Mouse (Mus musculus): Measurements from ENCODE around the gene Ubl5. TPM values are rescaled to one million over a fixed set of nuclear protein-coding genes. Genes with fewer than 3 reads are reported as not detected.
"Not testable (repeated sequence)": the region's sequence is repeated elsewhere in the genome, so short reads cannot be mapped to it uniquely, and the experiment has no call there.

The Ubl5 gene
- polyA plus RNA-seq, 1 experiment from 2014 or later, result 354 TPM

GRCm38 (mm10) chr9:20681546-20682388 is 39.1 kb downstream of the Ubl5 start:
- no peaks in the 10 kb centered on the region for H3K9me3 ChIP-seq (ENCODE audit: control insufficient read depth, low read length)
- ATAC-seq (ENCODE audit: low read depth) (peak; percentile 90), DNase-seq (ENCODE audit: low spot score) (peak; percentile 79)
- no peak overlapping the region for H3K4me3 ChIP-seq (ENCODE audit: low read depth, low read length)
- H3K36me3 ChIP-seq (ENCODE audit: control insufficient read depth, insufficient read depth, low read length), result no peaks in the 10 kb centered on the region
- WGBS, result 52% methylated on average over 6 of the region's 7 CpGs
- H3K4me2 ChIP-seq (ENCODE audit: low read depth, low read length), result no peak overlapping the region
- no peak overlapping the region for H3K9ac ChIP-seq (ENCODE audit: low read depth, low read length)
- no peaks in the 10 kb centered on the region for H3K27me3 ChIP-seq (replicated peaks; ENCODE audit: control insufficient read depth, insufficient read depth, low read length)
- H3K27ac ChIP-seq (replicated peaks; ENCODE audit: low read depth, low read length), result no peak overlapping the region
- H3K4me1 ChIP-seq (ENCODE audit: control insufficient read depth, insufficient read depth, low read length), result no peaks in the 10 kb centered on the region

DNA sequence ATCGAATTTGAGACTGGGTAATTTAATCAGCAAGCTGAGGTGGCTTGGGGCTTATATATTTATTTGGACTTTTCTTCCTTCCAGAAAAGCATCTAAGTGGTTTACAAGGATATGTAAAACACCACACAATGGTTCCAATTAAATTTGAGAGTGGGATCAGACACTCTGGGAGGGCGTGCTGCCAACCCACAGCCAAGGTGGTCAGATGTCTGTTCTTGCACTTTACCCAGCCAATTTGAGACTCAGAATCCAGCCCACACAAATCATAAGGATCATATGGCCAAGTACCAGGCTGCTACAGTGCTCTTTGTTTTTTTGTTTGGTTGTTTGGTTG is 39.7 kb downstream of the Ubl5 start:
- 39% methylated on average over 2 of the region's 2 CpGs for WGBS
- Histone ChIP-seq H3K4me3 (ENCODE audit: low read depth, low read length) (no peak overlapping the region), H3K9ac (ENCODE audit: low read depth, low read length) (no peak overlapping the region), H3K36me3 (ENCODE audit: control insufficient read depth, insufficient read depth, low read length) (no peaks in the 10 kb centered on the region), H3K9me3 (ENCODE audit: control insufficient read depth, low read length) (no peaks in the 10 kb centered on the region), H3K4me2 (ENCODE audit: low read depth, low read length) (no peak overlapping the region), H3K27ac (replicated peaks; ENCODE audit: low read depth, low read length) (no peak overlapping the region), H3K27me3 (replicated peaks; ENCODE audit: control insufficient read depth, insufficient read depth, low read length) (no peaks in the 10 kb centered on the region), H3K4me1 (ENCODE audit: control insufficient read depth, insufficient read depth, low read length) (no peaks in the 10 kb centered on the region)
- DNase-seq (ENCODE audit: low spot score) (no peak), ATAC-seq (ENCODE audit: low read depth) (peak; percentile 67)

DNA sequence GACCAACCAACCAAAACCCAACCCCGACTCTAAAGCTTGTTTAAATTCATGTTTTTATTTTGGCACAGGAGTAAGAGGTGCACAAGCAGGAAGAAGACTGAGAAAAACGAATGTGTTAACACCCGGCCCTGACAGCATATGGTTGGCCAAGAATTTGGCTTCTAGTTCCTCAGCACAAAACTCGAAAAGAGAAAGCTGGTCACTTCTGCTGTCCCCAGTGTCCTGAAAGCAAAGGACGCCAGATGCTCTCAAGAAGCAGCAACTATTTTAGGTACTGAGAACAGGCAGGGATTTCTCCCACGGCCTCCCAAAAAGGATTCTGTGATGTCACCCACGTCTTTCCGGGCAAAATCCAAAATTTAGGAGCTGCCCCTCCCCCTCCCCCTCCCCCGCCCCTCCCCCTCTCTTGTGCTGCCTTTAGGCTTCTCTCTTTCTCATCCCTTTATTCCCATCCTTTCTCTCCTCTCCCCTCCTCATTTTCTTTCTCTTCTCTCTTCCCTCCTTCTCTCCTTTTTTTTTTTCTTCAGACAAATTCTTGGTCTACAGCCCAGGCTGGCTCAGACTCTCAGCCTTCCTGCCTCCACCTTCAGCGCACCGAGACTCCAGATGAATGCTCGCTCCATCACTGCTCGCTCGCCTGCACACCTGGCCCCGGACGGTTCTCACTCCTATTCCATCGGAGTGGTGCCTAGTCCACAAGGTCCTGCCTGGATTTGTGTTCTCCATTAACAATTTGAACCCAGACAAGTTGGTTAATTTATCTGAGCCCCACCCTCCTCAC is 42.6 kb downstream of the Ubl5 start:
- no peak overlapping the region for H3K9ac ChIP-seq (ENCODE audit: low read depth, low read length)
- H3K36me3 ChIP-seq (ENCODE audit: control insufficient read depth, insufficient read depth, low read length), result no peaks in the 10 kb centered on the region
- H3K27ac ChIP-seq (replicated peaks; ENCODE audit: low read depth, low read length), result no peak overlapping the region
- DNase-seq (ENCODE audit: low spot score), result no peak
- WGBS, result 50% methylated on average over 17 of the region's 17 CpGs
- no peaks in the 10 kb centered on the region for H3K9me3 ChIP-seq (ENCODE audit: control insufficient read depth, low read length)
- ATAC-seq (ENCODE audit: low read depth), result no peak
- H3K4me1 ChIP-seq (ENCODE audit: control insufficient read depth, insufficient read depth, low read length), result no peaks in the 10 kb centered on the region
- H3K4me2 ChIP-seq (ENCODE audit: low read depth, low read length), result no peak overlapping the region
- no peaks in the 10 kb centered on the region for H3K27me3 ChIP-seq (replicated peaks; ENCODE audit: control insufficient read depth, insufficient read depth, low read length)
- no peak overlapping the region for H3K4me3 ChIP-seq (ENCODE audit: low read depth, low read length)

- ATAC-seq (ENCODE audit: low read depth) (no peak), DNase-seq (ENCODE audit: low spot score) (no peak)
- Histone ChIP-seq H3K27me3 (replicated peaks; ENCODE audit: control insufficient read depth, insufficient read depth, low read length) (peaks cover 5% of the 10 kb centered on the region), H3K4me2 (ENCODE audit: low read depth, low read length) (no peak overlapping the region), H3K4me1 (ENCODE audit: control insufficient read depth, insufficient read depth, low read length) (no peaks in the 10 kb centered on the region), H3K27ac (replicated peaks; ENCODE audit: low read depth, low read length) (no peak overlapping the region), H3K4me3 (ENCODE audit: low read depth, low read length) (no peak overlapping the region), H3K9me3 (ENCODE audit: control insufficient read depth, low read length) (no peaks in the 10 kb centered on the region), H3K9ac (ENCODE audit: low read depth, low read length) (no peak overlapping the region), H3K36me3 (ENCODE audit: control insufficient read depth, insufficient read depth, low read length) (no peaks in the 10 kb centered on the region)
- 20% methylated on average over 1 of the region's 1 CpGs for WGBS
These were observed 46.7 kb downstream of the Ubl5 start for GRCm38 (mm10) chr9:20689403-20689802.

GRCm38 (mm10) chr9:20689913-20690312 is 47.2 kb downstream of the Ubl5 start:
- DNase-seq (ENCODE audit: low spot score) (no peak), ATAC-seq (ENCODE audit: low read depth) (peak; percentile 53; the same call in 1 of the 2 replicates)
- H3K9ac ChIP-seq (ENCODE audit: low read depth, low read length), result no peak overlapping the region
- no peak overlapping the region for H3K4me2 ChIP-seq (ENCODE audit: low read depth, low read length)
- H3K27ac ChIP-seq (replicated peaks; ENCODE audit: low read depth, low read length), result no peak overlapping the region
- H3K4me1 ChIP-seq (ENCODE audit: control insufficient read depth, insufficient read depth, low read length), result peaks cover 3% of the 10 kb centered on the region; the same call in 1 of the 2 replicates
- no peak overlapping the region for H3K4me3 ChIP-seq (ENCODE audit: low read depth, low read length)
- no peaks in the 10 kb centered on the region for H3K36me3 ChIP-seq (ENCODE audit: control insufficient read depth, insufficient read depth, low read length)
- H3K27me3 ChIP-seq (replicated peaks; ENCODE audit: control insufficient read depth, insufficient read depth, low read length), result peaks cover 11% of the 10 kb centered on the region
- WGBS, result 0% methylated on average over 4 of the region's 4 CpGs
- no peaks in the 10 kb centered on the region for H3K9me3 ChIP-seq (ENCODE audit: control insufficient read depth, low read length)

DNA sequence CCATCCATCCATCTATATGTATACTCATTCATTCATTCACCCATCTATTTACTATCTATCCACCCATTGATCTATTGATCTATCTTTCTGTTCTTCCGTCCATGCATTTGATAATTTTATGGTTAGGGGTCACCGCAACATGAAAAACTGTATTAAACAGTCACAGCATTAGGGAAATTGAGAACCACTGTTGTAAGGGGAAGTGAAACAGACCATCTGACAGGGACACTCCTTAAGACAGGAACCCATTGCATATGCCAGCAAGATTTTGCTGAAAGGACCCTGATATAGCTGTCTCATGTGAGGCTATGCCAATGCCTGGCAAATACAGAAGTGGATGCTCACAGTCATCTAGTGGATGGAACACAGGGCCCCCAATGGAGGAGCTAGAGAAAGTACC is 47.8 kb downstream of the Ubl5 start:
- H3K9me3 ChIP-seq (ENCODE audit: control insufficient read depth, low read length); H3K4me1 ChIP-seq (ENCODE audit: control insufficient read depth, insufficient read depth, low read length); H3K36me3 ChIP-seq (ENCODE audit: control insufficient read depth, insufficient read depth, low read length); DNase-seq (ENCODE audit: low spot score); H3K27ac ChIP-seq (replicated peaks; ENCODE audit: low read depth, low read length); H3K4me2 ChIP-seq (ENCODE audit: low read depth, low read length); H3K9ac ChIP-seq (ENCODE audit: low read depth, low read length); H3K4me3 ChIP-seq (ENCODE audit: low read depth, low read length); ATAC-seq (ENCODE audit: low read depth): not testable (repeated sequence)
- 88% methylated on average over 2 of the region's 2 CpGs for WGBS
- peaks cover 15% of the 10 kb centered on the region for H3K27me3 ChIP-seq (replicated peaks; ENCODE audit: control insufficient read depth, insufficient read depth, low read length)

GRCm38 (mm10) chr9:20692863-20693262 is 50.2 kb downstream of the Ubl5 start:
- WGBS, result 89% methylated on average over 3 of the region's 3 CpGs
- no peaks in the 10 kb centered on the region for H3K36me3 ChIP-seq (ENCODE audit: control insufficient read depth, insufficient read depth, low read length)
- no peak overlapping the region for H3K9ac ChIP-seq (ENCODE audit: low read depth, low read length)
- no peak overlapping the region for H3K27ac ChIP-seq (replicated peaks; ENCODE audit: low read depth, low read length)
- ATAC-seq (ENCODE audit: low read depth) (no peak), DNase-seq (ENCODE audit: low spot score) (no peak)
- no peaks in the 10 kb centered on the region for H3K9me3 ChIP-seq (ENCODE audit: control insufficient read depth, low read length)
- H3K4me1 ChIP-seq (ENCODE audit: control insufficient read depth, insufficient read depth, low read length), result peaks cover 4% of the 10 kb centered on the region; the same call in 1 of the 2 replicates
- peaks cover 18% of the 10 kb centered on the region for H3K27me3 ChIP-seq (replicated peaks; ENCODE audit: control insufficient read depth, insufficient read depth, low read length)
- no peak overlapping the region for H3K4me2 ChIP-seq (ENCODE audit: low read depth, low read length)
- no peak overlapping the region for H3K4me3 ChIP-seq (ENCODE audit: low read depth, low read length)

GRCm38 (mm10) chr9:20694721-20695235 is 52.1 kb downstream of the Ubl5 start:
- 0% methylated on average over 15 of the region's 25 CpGs for WGBS
- Histone ChIP-seq H3K4me3 (ENCODE audit: low read depth, low read length) (peak overlapping the region; percentile 24), H3K4me1 (ENCODE audit: control insufficient read depth, insufficient read depth, low read length) (peaks cover 4% of the 10 kb centered on the region; the same call in 1 of the 2 replicates), H3K27me3 (replicated peaks; ENCODE audit: control insufficient read depth, insufficient read depth, low read length) (peaks cover 18% of the 10 kb centered on the region), H3K27ac (replicated peaks; ENCODE audit: low read depth, low read length) (no peak overlapping the region), H3K36me3 (ENCODE audit: control insufficient read depth, insufficient read depth, low read length) (no peaks in the 10 kb centered on the region), H3K4me2 (ENCODE audit: low read depth, low read length) (peak overlapping the region; percentile 50), H3K9ac (ENCODE audit: low read depth, low read length) (peak overlapping the region; percentile 32), H3K9me3 (ENCODE audit: control insufficient read depth, low read length) (no peaks in the 10 kb centered on the region)
- no peak for ATAC-seq (ENCODE audit: low read depth)
- DNase-seq (ENCODE audit: low spot score), result no peak

All from embryonic facial prominence, embryonic 14.5 days (tissue).